Mouse (Mus musculus): ENCODE measurements around the gene Gpr4.
A peak's percentile ranks its signal among the peaks of the same experiment; 100 is the strongest.

Gpr4 gene

DNA sequence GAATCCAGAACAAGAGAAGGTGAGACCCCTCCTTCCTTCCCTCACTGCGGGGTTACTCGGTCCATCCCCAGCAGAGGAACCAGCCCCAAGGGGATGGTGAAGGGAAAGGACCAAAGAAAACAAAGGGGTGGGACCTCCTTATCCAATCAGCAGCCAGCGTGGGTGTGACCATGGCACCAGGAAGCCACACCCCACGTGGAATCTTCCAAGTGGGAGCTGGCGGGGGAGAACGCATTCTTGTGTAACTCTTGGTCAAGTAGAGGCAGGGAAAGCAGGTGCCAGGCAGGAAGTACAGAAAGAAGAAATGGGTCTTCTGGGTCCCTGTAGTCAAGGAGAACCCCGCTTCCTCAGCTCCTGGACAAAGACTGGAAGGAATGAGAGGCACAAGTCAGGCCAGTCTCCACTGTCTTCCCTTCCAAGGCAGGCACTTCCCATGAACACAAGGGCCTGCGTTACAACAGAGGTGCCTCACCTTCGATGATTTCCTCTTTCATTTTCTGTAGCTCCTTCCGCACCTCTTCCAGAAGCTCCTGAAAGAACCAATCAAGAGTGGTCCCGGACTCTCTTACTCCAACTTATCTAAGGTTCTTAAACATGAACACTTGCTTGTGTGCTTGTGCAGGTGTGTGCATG is 45.2 kb downstream of the Gpr4 start:
- DNase-seq (ENCODE audit: low read depth, low spot score): peak; percentile 48

GRCm38 (mm10) chr7:19258336-19258735 is 46.0 kb downstream of the Gpr4 start:
- DNase-seq (ENCODE audit: low read depth, low spot score): no peak

DNA sequence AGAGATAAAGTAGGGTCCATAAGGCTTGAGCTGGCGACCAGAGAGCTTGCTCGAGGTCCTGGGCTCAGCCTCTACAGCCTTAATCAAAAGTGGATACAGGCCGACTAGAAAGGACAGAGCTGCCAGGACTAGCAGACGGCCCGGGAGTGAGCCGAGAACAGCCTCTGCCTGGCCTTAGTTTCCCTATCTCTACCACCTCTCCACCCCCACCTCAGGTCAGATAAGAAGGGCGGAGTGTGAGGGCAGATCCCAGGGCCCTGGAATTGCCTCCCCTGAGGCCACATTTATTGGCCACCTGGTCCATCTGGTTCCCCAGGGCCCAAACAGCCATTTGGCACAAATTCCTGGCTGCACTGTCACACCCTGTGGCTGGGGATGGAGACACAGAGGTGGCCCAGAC is 52.8 kb downstream of the Gpr4 start:
- DNase-seq (ENCODE audit: low read depth, low spot score): no peak

- peak; percentile 78 for DNase-seq (ENCODE audit: low read depth, low spot score)
Observed at GRCm38 (mm10) chr7:19265928-19266822, 53.8 kb downstream of the Gpr4 start.

DNA sequence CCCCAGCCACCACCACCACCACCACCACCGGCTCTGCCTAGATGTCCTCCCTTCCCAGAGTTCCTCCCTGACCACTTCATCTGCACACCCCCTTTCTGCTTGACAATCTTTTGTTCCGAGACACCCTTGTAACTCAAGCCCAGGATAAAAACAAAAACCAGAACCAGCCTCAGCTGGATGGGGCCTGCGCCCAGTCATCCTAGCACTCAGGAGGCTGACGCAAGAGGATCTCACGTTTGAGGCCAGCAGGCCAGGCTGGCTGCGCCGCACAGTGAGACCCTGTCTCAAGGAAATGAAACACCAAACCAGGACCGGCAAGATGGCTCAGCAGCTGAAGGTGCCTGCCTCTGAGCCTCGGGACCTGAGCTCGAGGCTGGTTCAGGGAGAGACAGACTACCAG is 54.7 kb downstream of the Gpr4 start:
- no peak for DNase-seq (ENCODE audit: low read depth, low spot score)

- no peak for DNase-seq (ENCODE audit: low read depth, low spot score)
Observed at GRCm38 (mm10) chr7:19268993-19269681, 56.8 kb downstream of the Gpr4 start.

DNA sequence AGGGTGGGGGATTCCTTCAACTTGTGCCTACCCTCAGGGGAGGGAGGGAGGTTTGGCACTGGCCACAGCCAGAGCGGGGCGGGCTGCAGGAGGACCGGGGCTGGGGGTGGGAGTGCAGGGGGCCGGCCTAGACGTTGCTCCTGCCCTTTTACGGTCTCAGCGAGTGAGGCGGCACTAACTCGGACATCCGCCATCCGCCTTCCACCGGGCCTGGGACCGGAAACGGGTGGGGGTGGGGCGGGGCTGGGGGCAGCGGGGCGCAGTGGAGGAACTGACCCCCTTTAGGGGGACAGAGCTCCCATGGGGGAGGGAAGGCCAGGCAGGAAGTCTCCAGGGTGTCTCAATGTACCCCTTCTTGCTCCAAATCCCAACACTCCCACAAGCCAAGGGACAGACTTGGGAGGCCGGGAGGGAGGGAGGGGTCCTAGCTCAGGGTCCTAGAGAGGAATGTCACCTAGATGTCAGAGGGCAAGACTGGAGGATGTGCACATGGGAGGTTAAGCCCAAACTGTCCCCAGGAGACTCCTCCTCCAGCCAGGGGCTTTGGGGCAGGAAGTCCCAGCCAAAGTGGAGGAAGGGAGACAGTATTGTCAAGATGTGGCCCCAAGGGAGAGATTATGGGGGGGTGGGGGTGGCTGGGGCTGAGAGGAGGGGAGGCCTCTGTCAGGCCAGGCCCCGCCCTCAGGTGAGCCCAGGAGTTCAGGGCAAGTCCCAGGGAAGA is 57.5 kb downstream of the Gpr4 start:
- DNase-seq (ENCODE audit: low read depth, low spot score): peak; percentile 80

GRCm38 (mm10) chr7:19270509-19271237 is 58.3 kb downstream of the Gpr4 start:
- DNase-seq (ENCODE audit: low read depth, low spot score): peak; percentile 78

DNA sequence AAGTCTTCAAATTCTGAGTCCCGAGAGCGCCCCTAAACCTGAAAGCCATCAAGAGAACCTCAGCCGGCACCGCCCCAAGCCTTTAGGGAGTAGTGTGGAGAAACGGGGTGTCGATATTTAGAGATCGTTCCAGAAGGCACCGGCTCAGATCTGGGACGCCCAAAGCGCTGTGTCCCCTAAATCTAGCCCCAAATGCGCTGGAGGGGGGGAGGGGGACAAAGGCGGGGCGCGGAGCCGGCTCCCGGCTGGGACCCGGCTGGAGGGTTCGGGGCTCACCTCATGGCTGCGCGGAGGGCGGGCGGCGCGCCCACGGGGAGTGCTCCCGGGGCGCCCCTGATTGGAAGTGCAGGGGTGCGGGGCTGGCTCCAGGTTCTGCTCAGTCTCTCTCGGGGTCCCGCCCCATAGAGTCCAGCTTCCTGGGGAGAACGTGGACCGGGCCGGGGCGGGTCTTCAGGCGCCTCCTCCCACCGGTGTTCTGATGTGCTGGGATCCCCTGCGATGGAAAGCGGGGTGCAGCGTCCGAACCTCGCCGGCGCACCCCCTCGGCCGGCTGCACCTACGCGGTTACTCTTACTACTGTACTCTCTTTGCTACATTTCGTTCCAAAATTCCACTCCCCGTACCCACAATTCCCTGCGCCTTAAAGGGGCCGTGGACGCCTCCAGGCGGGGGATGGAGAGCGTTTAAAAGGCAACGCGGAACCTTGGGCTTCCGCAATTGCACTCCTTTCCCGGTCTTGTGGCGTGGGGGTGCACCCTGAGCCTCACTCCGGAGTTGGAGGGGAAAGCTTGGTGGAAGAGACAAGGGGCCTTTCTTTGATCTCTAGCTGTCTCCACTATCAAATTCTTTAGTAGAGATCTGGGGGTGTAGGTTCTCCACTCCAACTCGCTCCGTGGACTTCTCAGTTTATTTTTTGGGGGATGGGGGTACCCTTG is 59.2 kb downstream of the Gpr4 start, which contains the start of gene Vasp:
Vasp (minus strand) TSS at position 580 of the 935 bp plus-strand sequence.
- DNase-seq (ENCODE audit: low read depth, low spot score): peak; percentile 92

- DNase-seq (ENCODE audit: low read depth, low spot score): peak; percentile 95
Observed at GRCm38 (mm10) chr7:19272173-19272764, 59.9 kb downstream of the Gpr4 start.

All from A20 (cell line).